Mouse (Mus musculus): Measurements from ENCODE around the gene Etv2. TPM values are rescaled to one million over a fixed set of nuclear protein-coding genes. Genes with fewer than 3 reads are reported as not detected.

Gene Etv2
- polyA plus RNA-seq, 1 experiment from 2014 or later, result not detected

DNA sequence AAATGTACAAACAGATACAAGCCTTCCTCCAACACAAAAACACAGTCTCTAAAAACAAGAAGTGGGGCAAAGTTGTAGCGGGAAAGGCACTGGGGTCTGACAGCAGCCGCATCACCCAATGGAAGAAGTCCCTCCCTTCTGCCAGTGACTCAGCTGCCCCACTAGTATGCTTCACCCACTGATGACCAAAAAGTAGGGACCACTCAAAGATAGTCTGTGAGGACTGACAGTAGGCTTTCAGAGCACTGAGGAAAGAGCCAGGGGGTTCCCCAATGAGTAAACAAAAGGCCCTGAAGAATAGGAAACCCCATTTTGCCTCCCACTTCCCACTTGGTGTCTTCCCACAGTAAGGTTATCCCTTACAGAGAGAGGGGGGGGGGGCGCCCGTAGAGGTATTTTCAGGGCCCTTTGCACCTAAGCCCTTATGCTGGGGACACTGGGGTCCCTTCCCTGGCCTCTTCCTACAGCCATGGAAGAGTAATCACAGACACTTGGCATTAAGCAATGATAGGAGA is 41.1 kb downstream of the Etv2 start:
- H3K9ac ChIP-seq, result no peak overlapping the region
- 59% methylated on average over 4 of the region's 4 CpGs for WGBS
- H3K27ac ChIP-seq, result no peak overlapping the region
- H3K4me1 ChIP-seq, result peaks cover 5% of the 10 kb centered on the region
- ATAC-seq (ENCODE audit: insufficient number of reproducible peaks, insufficient read depth, low FRiP score, low TSS enrichment, low read depth), result no peak
- no peak overlapping the region for H3K4me3 ChIP-seq
- no peak overlapping the region for H3K4me2 ChIP-seq
- H3K9me3 ChIP-seq, result no peaks in the 10 kb centered on the region
- no peaks in the 10 kb centered on the region for H3K27me3 ChIP-seq
- no peaks in the 10 kb centered on the region for H3K36me3 ChIP-seq

DNA sequence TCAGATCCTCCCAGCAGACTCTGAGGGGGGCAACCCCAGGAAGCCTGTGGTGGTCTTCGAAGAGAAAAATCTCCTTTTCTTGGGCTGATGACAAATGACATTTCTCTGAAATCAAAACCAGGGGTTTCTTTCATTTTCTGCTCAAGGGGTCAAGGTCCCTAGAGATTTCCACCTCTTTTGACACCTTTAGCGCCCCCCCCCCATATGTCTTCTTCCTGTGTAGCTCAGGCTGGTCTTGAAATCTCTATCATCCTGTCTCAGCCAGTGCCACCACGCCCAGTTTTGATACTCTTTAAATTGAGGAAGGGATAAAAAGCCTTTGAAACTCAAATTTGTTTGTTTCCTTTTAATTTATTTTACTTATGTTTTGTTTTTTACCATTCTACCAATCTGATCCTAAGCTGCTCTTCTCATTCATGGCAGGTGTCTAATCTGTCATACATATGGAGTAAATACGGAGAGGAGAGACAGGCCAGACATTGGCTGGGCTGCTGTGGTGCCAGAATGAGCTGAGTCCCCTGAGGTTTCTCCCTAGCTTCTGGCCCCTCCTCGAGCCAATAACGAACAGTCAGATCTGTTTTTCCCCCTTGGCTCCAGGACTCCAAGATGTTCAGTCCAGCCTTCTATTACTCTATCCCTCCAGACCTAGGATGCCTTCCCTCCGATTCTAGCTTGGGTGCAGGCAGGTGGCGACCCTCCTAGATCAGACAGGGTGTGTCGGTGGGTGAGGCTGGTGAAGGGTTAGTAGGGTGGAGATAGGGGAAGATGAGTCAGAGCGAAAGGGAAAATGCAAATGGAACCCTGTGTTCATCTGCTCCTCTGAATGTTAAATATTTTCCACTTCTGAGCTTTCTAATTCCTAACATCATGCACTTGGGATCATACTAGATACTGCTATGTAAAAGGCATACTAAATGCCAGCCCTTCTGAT is 41.8 kb downstream of the Etv2 start:
- Histone ChIP-seq H3K27me3 (no peaks in the 10 kb centered on the region), H3K9ac (no peak overlapping the region), H3K9me3 (no peaks in the 10 kb centered on the region), H3K4me3 (no peak overlapping the region), H3K4me1 (peaks cover 5% of the 10 kb centered on the region), H3K4me2 (no peak overlapping the region), H3K27ac (no peak overlapping the region), H3K36me3 (no peaks in the 10 kb centered on the region)
- 74% methylated on average over 10 of the region's 10 CpGs for WGBS
- no peak for ATAC-seq (ENCODE audit: insufficient number of reproducible peaks, insufficient read depth, low FRiP score, low TSS enrichment, low read depth)

DNA sequence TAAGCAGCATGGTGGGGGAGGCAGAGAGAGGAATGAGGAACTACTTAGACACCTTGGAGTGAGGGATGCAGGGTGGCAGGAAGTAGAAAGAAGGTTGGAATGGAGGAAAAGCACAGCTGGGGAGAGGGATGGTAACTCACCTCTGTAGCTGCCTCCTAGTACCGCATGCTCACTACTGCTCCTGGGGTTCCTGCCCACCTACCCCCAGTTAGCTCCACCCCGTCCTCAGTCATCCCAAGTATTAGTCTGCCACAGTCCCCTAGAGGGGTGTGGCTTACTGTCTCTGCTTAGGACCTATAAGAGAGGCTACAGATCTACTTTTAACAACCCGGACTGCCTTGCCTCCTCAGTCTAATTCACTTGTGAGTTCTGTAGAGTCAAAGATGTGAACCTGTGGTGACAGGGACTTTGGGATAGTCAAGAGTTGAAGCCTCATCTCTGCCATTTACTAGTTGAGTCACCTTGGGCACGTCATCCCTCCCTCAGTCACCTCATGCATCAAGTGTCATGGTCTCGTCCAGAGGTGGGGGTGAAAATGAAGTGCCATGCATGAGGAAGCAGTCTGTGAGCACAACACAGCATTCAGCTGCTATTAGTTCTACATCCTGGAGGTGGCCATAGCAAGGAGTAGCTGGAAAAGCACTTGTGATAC is 42.8 kb downstream of the Etv2 start:
- H3K4me2 ChIP-seq, result no peak overlapping the region
- WGBS, result 51% methylated on average over 5 of the region's 5 CpGs
- ATAC-seq (ENCODE audit: insufficient number of reproducible peaks, insufficient read depth, low FRiP score, low TSS enrichment, low read depth), result no peak

DNA sequence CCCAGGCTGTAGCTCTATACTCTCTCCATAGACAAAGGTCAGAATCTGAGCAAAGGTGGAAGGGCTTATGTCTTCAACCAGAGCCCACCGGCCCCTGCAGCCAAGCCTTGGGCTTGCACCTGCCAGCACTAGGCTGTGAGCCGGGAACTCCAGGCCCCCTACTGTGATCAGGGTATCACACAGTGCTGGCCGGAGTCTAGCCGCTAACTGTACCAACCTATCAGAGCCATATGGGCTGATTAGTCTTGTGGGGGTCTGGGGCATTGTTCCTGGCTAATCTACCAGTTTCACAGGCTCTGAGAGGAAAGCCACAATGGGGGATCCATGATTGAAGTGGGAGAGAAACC is 44.1 kb downstream of the Etv2 start:
- Histone ChIP-seq H3K9me3 (no peaks in the 10 kb centered on the region), H3K27ac (no peak overlapping the region), H3K4me3 (no peak overlapping the region), H3K9ac (no peak overlapping the region), H3K4me1 (peaks cover 17% of the 10 kb centered on the region), H3K4me2 (no peak overlapping the region), H3K27me3 (no peaks in the 10 kb centered on the region), H3K36me3 (peaks cover 3% of the 10 kb centered on the region)
- no peak for ATAC-seq (ENCODE audit: insufficient number of reproducible peaks, insufficient read depth, low FRiP score, low TSS enrichment, low read depth)
- 50% methylated on average over 4 of the region's 4 CpGs for WGBS

More for the DNA sequence above, 42.8 kb downstream of the Etv2 start:
- Histone ChIP-seq H3K4me3 (no peak overlapping the region), H3K27ac (no peak overlapping the region), H3K9ac (no peak overlapping the region), H3K36me3 (no peaks in the 10 kb centered on the region), H3K4me1 (peaks cover 5% of the 10 kb centered on the region), H3K9me3 (no peaks in the 10 kb centered on the region), H3K27me3 (no peaks in the 10 kb centered on the region)

DNA sequence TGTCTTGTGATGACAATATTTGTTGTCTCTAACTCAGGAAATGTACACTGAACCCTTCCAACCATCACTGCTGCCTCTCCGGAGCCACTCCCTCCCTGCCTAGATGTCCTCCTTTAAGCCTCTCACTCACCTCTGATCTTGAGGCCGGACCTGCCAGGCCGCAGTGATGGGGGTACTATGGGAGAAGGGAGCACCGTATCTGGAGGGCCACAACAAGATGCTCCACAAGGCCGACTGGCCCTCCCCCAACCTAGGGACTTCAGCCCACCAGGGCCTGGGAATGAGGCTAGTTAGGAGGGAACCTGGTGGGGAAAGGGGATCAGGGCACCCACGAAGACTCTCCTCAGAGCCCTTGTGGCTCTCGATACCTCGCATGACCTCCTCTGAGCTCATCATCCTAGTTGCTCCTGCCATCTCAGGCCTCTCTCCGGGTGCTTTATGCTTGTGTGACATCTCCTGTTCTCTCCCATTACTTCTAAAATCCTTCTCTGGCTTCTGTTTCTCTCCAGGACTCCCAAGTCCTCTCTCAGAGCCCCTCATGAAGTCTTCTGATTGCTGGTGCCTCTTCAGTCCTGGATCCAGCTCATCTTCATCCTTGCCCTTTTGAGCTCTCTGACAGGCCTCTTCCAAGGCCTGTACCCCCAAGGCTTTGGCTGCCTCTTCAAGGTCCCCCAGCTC is 44.6 kb downstream of the Etv2 start:
- H3K4me3 ChIP-seq, result no peak overlapping the region
- H3K36me3 ChIP-seq, result peaks cover 8% of the 10 kb centered on the region
- no peaks in the 10 kb centered on the region for H3K9me3 ChIP-seq
- H3K27ac ChIP-seq, result no peak overlapping the region
- 80% methylated on average over 9 of the region's 9 CpGs for WGBS
- H3K4me2 ChIP-seq, result no peak overlapping the region
- ATAC-seq (ENCODE audit: insufficient number of reproducible peaks, insufficient read depth, low FRiP score, low TSS enrichment, low read depth), result no peak
- H3K4me1 ChIP-seq, result peaks cover 19% of the 10 kb centered on the region
- H3K27me3 ChIP-seq, result no peaks in the 10 kb centered on the region
- H3K9ac ChIP-seq, result peak overlapping the region; percentile 37; the same call in 1 of the 2 replicates

DNA sequence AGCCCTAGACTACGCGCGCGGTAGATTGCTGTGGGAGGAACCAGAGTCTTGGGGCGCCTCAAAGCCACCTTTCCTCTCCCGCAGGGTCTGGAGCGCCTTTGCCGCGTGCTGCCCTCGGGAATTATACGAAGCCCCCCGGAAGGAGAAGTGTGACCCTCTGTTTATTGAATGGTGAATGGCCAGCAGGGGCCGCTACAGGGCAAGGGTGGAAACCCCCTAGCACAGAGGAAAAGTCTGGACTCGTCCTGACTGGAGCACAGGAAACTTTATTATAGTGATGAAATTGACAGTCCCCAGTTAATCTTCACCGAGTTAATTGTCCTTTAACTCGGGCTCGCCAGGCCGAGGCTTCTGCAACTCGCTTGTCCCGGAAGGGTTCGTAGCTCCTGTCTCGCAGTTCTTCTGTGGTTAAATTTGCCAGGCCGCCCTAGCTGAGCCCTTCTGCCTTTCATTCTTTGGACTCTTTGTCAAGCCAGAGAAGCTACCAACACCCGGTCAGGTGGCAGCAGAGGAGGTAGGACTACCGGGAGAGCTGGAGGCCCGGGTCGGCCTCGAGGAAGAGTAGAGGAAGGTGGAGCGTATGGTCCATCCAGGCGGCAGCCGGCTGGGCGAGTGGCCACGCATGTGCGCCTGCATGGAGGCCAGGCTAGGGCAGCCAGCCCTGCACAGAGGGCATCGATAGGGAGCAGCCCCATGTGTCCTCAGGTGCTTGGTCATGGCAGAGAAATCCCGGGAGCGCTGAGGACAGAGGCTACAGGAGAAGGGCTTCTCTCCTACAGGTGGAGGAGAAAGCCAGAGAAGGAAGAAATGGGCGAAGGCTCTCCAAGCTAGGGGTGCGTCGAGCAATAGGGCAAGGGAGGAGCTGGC is 46.0 kb downstream of the Etv2 start:
- ATAC-seq (ENCODE audit: insufficient number of reproducible peaks, insufficient read depth, low FRiP score, low TSS enrichment, low read depth), result peak; percentile 59; the same call in 1 of the 2 replicates
- Histone ChIP-seq H3K27me3 (no peaks in the 10 kb centered on the region), H3K9me3 (no peaks in the 10 kb centered on the region), H3K4me1 (peaks cover 19% of the 10 kb centered on the region), H3K4me3 (peak overlapping the region; percentile 99), H3K36me3 (peaks cover 22% of the 10 kb centered on the region), H3K27ac (peak overlapping the region; percentile 92), H3K4me2 (peak overlapping the region; percentile 84), H3K9ac (peak overlapping the region; percentile 99)
- WGBS, result 26% methylated on average over 40 of the region's 40 CpGs

DNA sequence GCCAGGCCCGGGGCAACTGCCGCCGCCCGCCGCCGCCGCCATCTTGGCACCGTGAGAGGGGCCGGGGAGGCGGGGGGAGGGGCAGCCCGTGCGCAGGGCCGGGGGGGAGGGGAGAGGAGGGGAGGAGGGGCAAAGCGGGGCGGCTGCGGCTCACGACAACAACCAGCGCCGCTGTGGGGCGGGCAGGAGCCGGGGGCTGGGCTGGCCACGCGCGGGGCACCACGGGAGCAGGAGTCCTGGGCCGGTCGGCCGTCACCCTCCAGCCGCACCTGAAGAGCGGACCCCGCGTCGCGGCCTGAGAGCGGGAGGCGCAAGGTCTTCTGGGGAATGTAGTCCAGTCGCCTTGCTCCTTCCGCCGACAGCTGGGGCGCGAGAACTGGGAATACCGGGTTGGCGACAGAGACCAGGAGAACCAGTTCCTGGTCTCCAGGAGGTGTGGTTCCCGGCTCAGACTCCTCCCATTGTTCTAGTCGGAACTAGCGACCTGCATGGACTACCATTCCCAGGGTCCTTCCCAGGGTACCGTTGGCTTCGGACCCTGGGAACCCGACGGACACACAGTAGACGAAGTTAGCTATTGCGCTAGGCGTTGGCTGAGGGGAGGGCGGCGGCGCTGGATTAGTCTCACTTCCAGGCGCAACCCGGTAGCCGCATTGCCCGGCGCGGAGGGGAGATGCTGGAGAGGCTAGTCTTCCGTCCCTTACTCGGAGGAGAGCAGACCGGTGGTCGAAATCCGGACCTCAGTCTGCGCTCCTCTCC is 46.8 kb downstream of the Etv2 start, which contains the start of gene Kmt2b:
Kmt2b (minus strand) TSS at position 51 of the 759 bp plus-strand sequence.
- peak within 1 kb of the TSS; percentile 92 for H3K27ac ChIP-seq
- peak within 1 kb of the TSS; percentile 84 for H3K4me2 ChIP-seq
- peak within 1 kb of the TSS; percentile 99 for H3K4me3 ChIP-seq
- WGBS, result under 1% methylated on average over 53 of the region's 68 CpGs
- peak; percentile 95 for ATAC-seq (ENCODE audit: insufficient number of reproducible peaks, insufficient read depth, low FRiP score, low TSS enrichment, low read depth)
- H3K9me3 ChIP-seq, result no peaks in the 10 kb centered on the region
- peaks cover 19% of the 10 kb centered on the region for H3K4me1 ChIP-seq
- H3K9ac ChIP-seq, result peak within 1 kb of the TSS; percentile 99
- no peaks in the 10 kb centered on the region for H3K27me3 ChIP-seq
- H3K36me3 ChIP-seq, result peaks cover 30% of the 10 kb centered on the region

DNA sequence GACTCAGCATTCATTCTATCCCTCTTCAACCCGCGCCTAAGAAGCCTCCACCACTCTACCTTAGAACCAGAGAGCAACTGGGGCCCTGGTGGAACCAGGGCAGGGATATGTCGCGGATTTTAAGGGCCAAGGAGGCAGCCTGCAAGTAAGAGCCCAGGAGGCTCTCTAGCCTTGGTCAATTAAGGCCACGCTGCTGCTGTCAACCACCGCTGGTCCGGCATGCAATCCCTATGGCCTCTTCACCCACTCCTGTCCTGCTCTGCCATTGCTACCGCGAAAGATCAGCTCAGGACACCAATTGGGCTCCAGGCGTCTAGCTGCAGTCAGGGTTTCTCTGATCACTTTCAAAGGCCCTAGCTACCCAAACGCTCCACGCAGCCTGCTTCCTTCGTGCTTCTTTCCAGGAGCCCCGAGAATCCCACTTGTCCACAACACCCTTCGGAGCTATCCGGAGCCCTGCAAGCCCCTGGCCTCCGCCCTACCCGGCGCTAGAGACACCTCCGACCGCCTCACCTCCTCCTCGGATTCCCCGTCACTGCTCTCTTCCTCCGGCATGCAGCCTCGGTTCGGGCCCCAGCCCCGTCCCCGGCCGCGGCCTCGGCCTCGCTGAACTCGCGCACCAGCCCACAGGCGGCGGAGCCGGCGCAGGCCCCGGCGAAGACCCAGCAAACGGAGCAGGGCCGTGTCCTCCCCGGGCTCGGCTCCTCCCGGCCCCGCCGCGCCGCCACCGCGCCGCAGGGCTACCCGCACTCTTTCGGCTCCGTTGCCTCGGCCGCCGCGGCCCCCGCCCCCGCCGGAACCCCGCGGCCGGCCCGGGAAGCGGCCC is 47.6 kb downstream of the Etv2 start:
- H3K4me1 ChIP-seq, result peaks cover 19% of the 10 kb centered on the region
- peak overlapping the region; percentile 92 for H3K27ac ChIP-seq
- H3K4me3 ChIP-seq, result peak overlapping the region; percentile 99
- ATAC-seq (ENCODE audit: insufficient number of reproducible peaks, insufficient read depth, low FRiP score, low TSS enrichment, low read depth), result no peak
- peak overlapping the region; percentile 99 for H3K9ac ChIP-seq
- H3K27me3 ChIP-seq, result no peaks in the 10 kb centered on the region
- peaks cover 38% of the 10 kb centered on the region for H3K36me3 ChIP-seq
- H3K9me3 ChIP-seq, result no peaks in the 10 kb centered on the region
- WGBS, result under 1% methylated on average over 65 of the region's 67 CpGs
- peak overlapping the region; percentile 84 for H3K4me2 ChIP-seq

DNA sequence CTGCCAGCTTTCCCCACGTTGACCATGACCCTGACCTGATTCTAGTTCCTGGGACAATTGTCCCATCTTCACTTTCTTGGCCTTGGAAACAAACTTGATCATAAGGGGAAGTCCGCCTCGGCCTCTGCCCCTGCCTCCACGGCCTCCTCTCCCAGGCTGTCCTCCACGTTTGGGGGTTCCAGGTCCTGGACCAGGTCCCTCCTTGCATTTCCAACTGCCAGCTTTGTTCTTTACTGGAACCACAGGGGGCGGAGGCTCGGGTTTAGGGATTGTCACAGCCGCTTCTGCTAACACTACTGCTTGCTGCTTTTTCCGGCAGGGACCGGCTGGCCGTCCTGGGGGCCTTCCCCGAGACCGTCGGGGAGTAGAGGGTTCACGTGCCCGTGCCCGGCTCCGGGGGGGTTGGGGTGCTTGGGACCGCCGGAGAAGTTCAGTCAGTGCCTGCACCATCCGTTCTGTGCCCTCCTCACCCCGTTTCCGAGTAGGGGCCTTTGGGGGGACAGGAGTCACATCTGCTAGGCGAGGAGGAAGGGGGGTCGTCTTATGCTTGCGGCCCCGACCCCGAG is 49.1 kb downstream of the Etv2 start:
- Histone ChIP-seq H3K4me1 (peaks cover 19% of the 10 kb centered on the region), H3K4me2 (peak overlapping the region; percentile 84), H3K27ac (no peak overlapping the region), H3K36me3 (peaks cover 54% of the 10 kb centered on the region), H3K9me3 (no peaks in the 10 kb centered on the region), H3K27me3 (no peaks in the 10 kb centered on the region), H3K9ac (peak overlapping the region; percentile 99), H3K4me3 (peak overlapping the region; percentile 99)
- no peak for ATAC-seq (ENCODE audit: insufficient number of reproducible peaks, insufficient read depth, low FRiP score, low TSS enrichment, low read depth)
- 89% methylated on average over 28 of the region's 28 CpGs for WGBS

Measured in embryonic facial prominence, embryonic 13.5 days (tissue).